Mouse (Mus musculus) megakaryocyte, embryonic 14.5 days (primary cell): Measurements from ENCODE around the gene Zfp941. TPM values are rescaled to one million over a fixed set of nuclear protein-coding genes. Genes with fewer than 3 reads are reported as not detected.
A peak's percentile ranks its signal among the peaks of the same experiment; 100 is the strongest.

Source experiments
- H3K27me3 ChIP-seq: replicated peaks from 2 replicates; pipeline ENCODE3; 2012; ENCODE audit warnings: inconsistent platforms
- H3K36me3 ChIP-seq: replicated peaks from 2 replicates; pipeline ENCODE3; 2012; ENCODE audit warnings: low read length, inconsistent platforms, mixed read lengths
- H3K4me1 ChIP-seq: 2 replicates; pipeline ENCODE4 v1.6.1; 2012; ENCODE audit warnings: inconsistent platforms
- H3K4me3 ChIP-seq: replicated peaks from 2 replicates; pipeline ENCODE3; 2012; ENCODE audit warnings: moderate library complexity, mild to moderate bottlenecking, inconsistent platforms
- H3K9me3 ChIP-seq: 2 replicates; pipeline ENCODE4 v1.6.1; 2012; ENCODE audit warnings: inconsistent platforms
- FLI1 ChIP-seq: IDR thresholded peaks from 2 replicates; pipeline ENCODE4 v1.6.1; 2012; ENCODE audit warnings: low read length, inconsistent platforms, mixed read lengths
- GATA1 ChIP-seq: IDR thresholded peaks from 3 replicates; pipeline ENCODE4 v1.6.1; 2012; ENCODE audit warnings: mixed read lengths, low read length, inconsistent platforms, borderline replicate concordance
- polyA plus RNA-seq: library from polyadenylated mRNA; stranded (reverse); fragments of >175 nt; gene quantifications from 2 replicates; pipeline ENCODE4 v1.2.3, GENCODE M21; 2012; ENCODE audit warnings: low replicate concordance; ENCODE audit not compliant: insufficient read depth

Gene Zfp941
- polyA plus RNA-seq, 1 experiment, result not detected

DNA sequence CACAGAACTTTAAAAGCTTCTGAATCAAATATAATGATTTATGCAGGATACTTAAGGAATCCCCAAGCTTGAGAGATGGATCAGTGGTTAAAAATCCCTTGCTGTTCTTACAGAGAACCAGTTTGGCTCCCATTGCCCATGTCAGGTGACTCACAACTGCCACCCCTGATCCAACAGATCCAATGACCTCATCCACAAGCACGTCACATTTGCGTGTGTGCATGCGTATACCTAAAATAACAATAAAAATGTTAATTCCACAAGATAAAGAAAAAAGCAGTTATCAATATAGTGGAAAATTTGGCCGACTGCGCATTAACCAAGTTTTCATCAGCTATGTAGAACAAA is 699 bp downstream of the Zfp941 start:
- H3K9me3 ChIP-seq, result no peaks in the 10 kb centered on the region
- peaks cover 15% of the 10 kb centered on the region for H3K27me3 ChIP-seq
- peak overlapping the region; percentile 91 for H3K4me3 ChIP-seq
- peaks cover 3% of the 10 kb centered on the region for H3K36me3 ChIP-seq
- TF ChIP-seq FLI1 (no peak), GATA1 (no peak)
- peaks cover 11% of the 10 kb centered on the region for H3K4me1 ChIP-seq

- no peaks in the 10 kb centered on the region for H3K9me3 ChIP-seq
- peaks cover 3% of the 10 kb centered on the region for H3K36me3 ChIP-seq
- H3K27me3 ChIP-seq, result peaks cover 15% of the 10 kb centered on the region
- TF ChIP-seq FLI1 (no peak), GATA1 (no peak)
- peaks cover 11% of the 10 kb centered on the region for H3K4me1 ChIP-seq
- H3K4me3 ChIP-seq, result no peak overlapping the region
These were observed 1.8 kb downstream of the Zfp941 start for GRCm38 (mm10) chr7:140820173-140820572.

DNA sequence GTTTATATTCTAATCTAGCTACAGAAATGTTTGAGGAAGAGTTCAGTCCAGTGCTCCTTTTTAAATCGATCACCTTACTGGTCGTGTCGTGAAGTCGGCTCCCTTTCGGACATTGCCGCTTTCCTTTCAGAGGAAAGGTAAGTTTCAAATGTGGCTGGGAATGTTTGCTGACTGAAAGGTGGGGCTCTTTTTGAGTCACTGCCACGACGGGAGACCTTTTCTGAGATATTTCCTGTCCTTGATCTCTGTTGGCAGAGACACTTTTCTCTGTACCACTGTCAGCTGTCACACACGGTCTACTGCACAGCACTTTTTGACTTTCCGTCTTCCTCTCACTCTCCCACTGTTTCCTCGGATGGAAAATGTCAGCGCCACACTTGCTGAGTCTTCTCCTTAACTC is 9.1 kb downstream of the Zfp941 start:
- Histone ChIP-seq H3K4me1 (no peaks in the 10 kb centered on the region), H3K27me3 (no peaks in the 10 kb centered on the region)

DNA sequence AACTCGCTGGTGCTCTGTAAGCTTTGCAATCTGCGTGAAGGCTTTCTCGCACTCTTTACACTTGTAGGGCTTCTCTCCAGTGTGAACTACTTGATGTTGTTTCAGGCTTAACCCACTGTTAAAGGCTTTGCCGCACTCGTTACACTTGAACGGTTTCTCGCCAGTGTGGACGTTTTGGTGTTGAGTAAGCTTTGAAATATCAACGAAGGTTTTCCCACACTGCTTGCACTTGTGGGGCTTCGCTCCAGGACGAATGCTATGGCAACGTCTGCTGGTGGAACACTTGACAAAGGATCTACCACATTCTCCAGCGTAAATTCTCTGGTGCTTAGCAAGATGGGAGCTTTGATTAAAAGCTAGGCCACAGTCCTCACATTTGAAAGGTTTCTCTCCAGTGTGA is 10.3 kb downstream of the Zfp941 start:
- Histone ChIP-seq H3K9me3 (no peaks in the 10 kb centered on the region), H3K27me3 (peaks cover 4% of the 10 kb centered on the region), H3K4me1 (no peaks in the 10 kb centered on the region), H3K4me3 (no peak overlapping the region), H3K36me3 (peaks cover 22% of the 10 kb centered on the region)
- no peak for TF ChIP-seq GATA1
- TF ChIP-seq FLI1, result no peak

More for the DNA sequence above, 9.1 kb downstream of the Zfp941 start:
- TF ChIP-seq FLI1, result no peak
- no peak for TF ChIP-seq GATA1
- no peak overlapping the region for H3K4me3 ChIP-seq
- H3K36me3 ChIP-seq, result peaks cover 22% of the 10 kb centered on the region
- H3K9me3 ChIP-seq, result no peaks in the 10 kb centered on the region

GRCm38 (mm10) chr7:140810496-140810895 is 11.5 kb downstream of the Zfp941 start:
- TF ChIP-seq FLI1, result no peak
- TF ChIP-seq GATA1, result no peak
- Histone ChIP-seq H3K9me3 (no peaks in the 10 kb centered on the region), H3K4me1 (no peaks in the 10 kb centered on the region), H3K27me3 (peaks cover 4% of the 10 kb centered on the region), H3K4me3 (no peak overlapping the region), H3K36me3 (peaks cover 22% of the 10 kb centered on the region)

DNA sequence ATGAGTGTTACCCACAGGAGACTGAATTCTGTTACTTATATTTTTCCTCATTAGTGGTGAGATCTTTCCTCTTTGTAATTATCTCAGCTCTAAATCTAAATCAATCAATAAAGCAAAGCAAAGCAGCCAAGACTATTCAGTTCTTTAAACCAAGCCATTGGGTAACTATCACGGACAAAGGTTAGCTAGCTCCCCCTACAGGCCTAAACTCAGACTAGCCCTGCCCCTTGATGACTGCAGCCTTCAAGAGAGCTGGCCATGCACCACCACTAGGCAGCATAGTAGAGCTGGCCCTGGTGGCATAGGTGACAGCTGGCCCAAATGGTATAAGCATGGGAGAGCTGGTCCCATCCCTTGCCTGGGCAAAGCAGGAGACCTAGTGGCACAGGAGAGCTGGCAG is 16.3 kb downstream of the Zfp941 start:
- Histone ChIP-seq H3K4me3 (no peak overlapping the region), H3K36me3 (no peaks in the 10 kb centered on the region), H3K27me3 (peaks cover 14% of the 10 kb centered on the region), H3K9me3 (no peaks in the 10 kb centered on the region), H3K4me1 (no peaks in the 10 kb centered on the region)
- TF ChIP-seq FLI1, result no peak

DNA sequence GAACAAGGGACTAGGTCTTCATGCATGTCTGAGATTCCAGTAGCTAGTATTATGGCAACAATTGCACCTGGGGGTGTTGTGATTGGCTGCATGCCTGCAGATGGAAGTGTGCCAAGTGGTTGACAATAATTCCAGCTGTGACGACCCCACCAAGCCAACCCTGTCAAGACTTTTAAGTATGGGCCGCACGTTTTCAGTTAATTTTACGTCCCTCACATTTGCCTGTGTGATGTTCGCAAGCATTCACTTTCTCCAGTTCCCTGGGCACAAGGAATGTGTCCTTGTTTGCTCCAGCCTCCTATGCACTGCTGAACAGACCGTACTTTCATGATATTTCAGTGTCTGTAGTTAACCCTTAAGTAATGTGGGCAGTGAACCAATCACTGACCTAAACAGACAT is 19.3 kb downstream of the Zfp941 start:
- Histone ChIP-seq H3K9me3 (no peaks in the 10 kb centered on the region), H3K4me3 (no peak overlapping the region), H3K4me1 (no peaks in the 10 kb centered on the region), H3K27me3 (peaks cover 27% of the 10 kb centered on the region), H3K36me3 (no peaks in the 10 kb centered on the region)
- TF ChIP-seq FLI1, result no peak
- TF ChIP-seq GATA1, result no peak

- H3K4me3 ChIP-seq, result no peak overlapping the region
- no peaks in the 10 kb centered on the region for H3K36me3 ChIP-seq
- TF ChIP-seq FLI1 (no peak), GATA1 (no peak)
- H3K27me3 ChIP-seq, result peaks cover 25% of the 10 kb centered on the region
- H3K9me3 ChIP-seq, result no peaks in the 10 kb centered on the region
- no peaks in the 10 kb centered on the region for H3K4me1 ChIP-seq
These were observed 23.8 kb downstream of the Zfp941 start for GRCm38 (mm10) chr7:140798212-140798611.

DNA sequence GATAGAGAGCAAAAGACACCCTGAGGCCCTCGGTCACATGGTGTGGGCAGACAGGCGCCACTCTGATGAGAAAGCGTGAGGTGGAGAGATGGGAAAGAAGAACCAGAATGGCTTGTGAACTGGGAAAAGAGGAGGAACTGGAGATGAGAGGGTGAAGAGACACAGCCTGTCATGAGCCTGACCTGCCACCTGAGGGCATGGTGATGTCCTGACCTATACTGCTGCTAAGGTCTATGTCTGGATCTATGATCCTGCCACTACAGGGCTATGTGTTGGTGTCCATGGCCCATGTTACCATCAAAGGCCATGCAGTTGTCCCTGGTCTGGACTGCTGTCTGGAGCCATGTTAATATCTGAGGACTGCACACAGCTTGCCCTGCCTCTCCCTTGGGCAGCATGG is 24.4 kb downstream of the Zfp941 start:
- Histone ChIP-seq H3K9me3 (no peaks in the 10 kb centered on the region), H3K27me3 (peaks cover 31% of the 10 kb centered on the region), H3K4me3 (no peak overlapping the region), H3K36me3 (no peaks in the 10 kb centered on the region), H3K4me1 (no peaks in the 10 kb centered on the region)
- TF ChIP-seq GATA1 (no peak), FLI1 (no peak)

GRCm38 (mm10) chr7:140793541-140793940 is 28.4 kb downstream of the Zfp941 start:
- Histone ChIP-seq H3K36me3 (no peaks in the 10 kb centered on the region), H3K4me3 (no peak overlapping the region), H3K9me3 (no peaks in the 10 kb centered on the region), H3K4me1 (no peaks in the 10 kb centered on the region), H3K27me3 (peaks cover 23% of the 10 kb centered on the region)
- no peak for TF ChIP-seq GATA1
- TF ChIP-seq FLI1, result no peak

- Histone ChIP-seq H3K36me3 (no peaks in the 10 kb centered on the region), H3K4me1 (no peaks in the 10 kb centered on the region), H3K27me3 (peaks cover 14% of the 10 kb centered on the region), H3K4me3 (no peak overlapping the region), H3K9me3 (no peaks in the 10 kb centered on the region)
- TF ChIP-seq FLI1 (no peak), GATA1 (no peak)
These were observed 33.9 kb downstream of the Zfp941 start for GRCm38 (mm10) chr7:140788053-140788435.
